Comparison of ENCODE assay signal across 20 mouse cellular contexts in the genomic region with DNA sequence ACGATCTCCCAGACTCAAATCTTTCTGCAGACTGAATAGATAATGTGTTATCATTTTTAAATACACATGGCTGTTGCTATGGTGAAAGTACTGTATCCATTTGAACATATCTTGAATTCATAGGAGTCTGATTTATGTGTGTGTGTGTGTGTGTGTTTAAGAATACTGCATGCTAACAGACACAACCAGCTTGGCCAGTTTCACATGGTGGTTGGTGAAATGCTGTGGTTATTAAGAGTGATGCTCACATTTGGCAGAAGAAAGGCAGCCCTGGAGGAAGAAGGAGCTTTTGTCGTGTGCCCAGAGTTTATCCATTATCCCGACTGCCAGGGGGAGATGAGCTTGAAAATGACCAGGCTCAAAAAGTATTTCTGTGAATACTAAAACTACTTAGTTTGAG. TPM values are rescaled to one million over a fixed set of nuclear protein-coding genes. Genes with fewer than 3 reads are reported as not detected.
DNase-seq lines count a peak whose midpoint lies in the region; ATAC-seq and TF ChIP-seq lines count a peak whose summit lies in the region.
"Had no signal": no experiment of that assay in that cellular context is flagged by ENCODE, and none has a peak within 500 bp of the region (broad histone marks: within the 10 kb centered on the region; RNA-seq: fewer than 3 reads in every experiment).

No protein-coding gene starts in this region.

- H3K4me1 ChIP-seq in midbrain, embryonic 11.5 days (ENCODE audit: control insufficient read depth, insufficient read depth, low read length), result no peaks in the 10 kb centered on the region
- no peaks in the 10 kb centered on the region for H3K4me1 ChIP-seq in midbrain, embryonic 15.5 days
- peaks cover 13% of the 10 kb centered on the region for H3K4me1 ChIP-seq in bone marrow, adult 2 months (ENCODE audit: control insufficient read depth, insufficient read depth, low read length)
- H3K4me1 ChIP-seq in kidney, embryonic 14.5 days (ENCODE audit: control insufficient read depth, insufficient read depth, low read length), result no peaks in the 10 kb centered on the region; the same call in 1 of the 2 replicates
- H3K4me1 ChIP-seq: embryonic facial prominence, embryonic 12.5 days had no signal

- no peaks in the 10 kb centered on the region for H3K27me3 ChIP-seq in midbrain, embryonic 11.5 days (ENCODE audit: control insufficient read depth, insufficient read depth, low read length)
- H3K27me3 ChIP-seq in midbrain, embryonic 15.5 days (replicated peaks), result no peaks in the 10 kb centered on the region
- H3K27me3 ChIP-seq in kidney, embryonic 14.5 days (ENCODE audit: control insufficient read depth, insufficient read depth, low read length), result no peaks in the 10 kb centered on the region
- H3K27me3 ChIP-seq: embryonic facial prominence, embryonic 12.5 days had no signal

- no peak for TF ChIP-seq POLR2A in bone marrow, adult 2 months (IDR thresholded peaks at IDR 0.05; ENCODE audit: borderline replicate concordance, control insufficient read depth, low read depth, low read length)

- no peak overlapping the region for H3K9ac ChIP-seq in midbrain, embryonic 11.5 days (ENCODE audit: low read length)
- H3K9ac ChIP-seq in midbrain, embryonic 15.5 days, result no peak overlapping the region
- H3K9ac ChIP-seq in kidney, embryonic 14.5 days (ENCODE audit: low read depth, low read length), result no peak overlapping the region
- H3K9ac ChIP-seq: embryonic facial prominence, embryonic 12.5 days had no signal

- no peak overlapping the region for H3K4me3 ChIP-seq in midbrain, embryonic 11.5 days (ENCODE audit: low read depth, low read length)
- H3K4me3 ChIP-seq in midbrain, embryonic 15.5 days, result no peak overlapping the region
- H3K4me3 ChIP-seq in bone marrow, adult 2 months (replicated peaks; ENCODE audit: control insufficient read depth, low read depth, low read length), result no peak overlapping the region
- H3K4me3 ChIP-seq in kidney, embryonic 14.5 days (ENCODE audit: low read length), result no peak overlapping the region
- H3K4me3 ChIP-seq: embryonic facial prominence, embryonic 10.5 days; embryonic facial prominence, embryonic 12.5 days had no signal

- peak; percentile 53 for DNase-seq in heart, adult 11 months
- DNase-seq in heart, postnatal 10 days, result no peak
- peak; percentile 60 for DNase-seq in midbrain, embryonic 11.5 days (ENCODE audit: low spot score, missing footprints)
- no peak for DNase-seq in layer of hippocampus, adult 8-10 months (ENCODE audit: low spot score in 2 of 2)
- DNase-seq: adrenal gland, adult 2 months; adrenal gland, postnatal 10 days; adrenal gland, postnatal 25 days; cerebellum, adult 11-12 months; cerebellum, adult 2 months; cerebellum, adult 9-10 months; cerebellum, postnatal 10 days; cerebellum, postnatal 25 days had no signal

- H3K9me3 ChIP-seq in midbrain, embryonic 11.5 days (ENCODE audit: control insufficient read depth, low read length), result no peaks in the 10 kb centered on the region
- H3K9me3 ChIP-seq in midbrain, embryonic 15.5 days, result no peaks in the 10 kb centered on the region
- H3K9me3 ChIP-seq in kidney, embryonic 14.5 days (ENCODE audit: control insufficient read depth, low read length), result no peaks in the 10 kb centered on the region
- H3K9me3 ChIP-seq: embryonic facial prominence, embryonic 10.5 days; embryonic facial prominence, embryonic 12.5 days had no signal

- H3K27ac ChIP-seq in midbrain, embryonic 11.5 days (ENCODE audit: low read depth, low read length), result no peak overlapping the region
- no peak overlapping the region for H3K27ac ChIP-seq in midbrain, embryonic 15.5 days
- H3K27ac ChIP-seq in bone marrow, adult 2 months (ENCODE audit: control insufficient read depth, insufficient read depth, low read depth, low read length, poor library complexity), result peak overlapping the region; percentile 75; the same call in 1 of the 2 replicates
- H3K27ac ChIP-seq in kidney, embryonic 14.5 days (ENCODE audit: low read depth, low read length), result no peak overlapping the region
- H3K27ac ChIP-seq: embryonic facial prominence, embryonic 10.5 days; embryonic facial prominence, embryonic 12.5 days had no signal

- H3K4me2 ChIP-seq in midbrain, embryonic 11.5 days, result no peak overlapping the region
- no peak overlapping the region for H3K4me2 ChIP-seq in midbrain, embryonic 15.5 days
- H3K4me2 ChIP-seq in kidney, embryonic 14.5 days (replicated peaks; ENCODE audit: low read depth, low read length), result no peak overlapping the region
- H3K4me2 ChIP-seq: embryonic facial prominence, embryonic 12.5 days had no signal

- no peak for TF ChIP-seq CTCF in bone marrow, adult 2 months (IDR thresholded peaks at IDR 0.05; ENCODE audit: control insufficient read depth, insufficient read depth, low read length)

- H3K36me3 ChIP-seq in midbrain, embryonic 11.5 days (ENCODE audit: control insufficient read depth, insufficient read depth, low read length), result no peaks in the 10 kb centered on the region
- H3K36me3 ChIP-seq in midbrain, embryonic 15.5 days (replicated peaks), result no peaks in the 10 kb centered on the region
- H3K36me3 ChIP-seq in kidney, embryonic 14.5 days (ENCODE audit: control insufficient read depth, insufficient read depth, low read length), result no peaks in the 10 kb centered on the region
- H3K36me3 ChIP-seq: embryonic facial prominence, embryonic 10.5 days; embryonic facial prominence, embryonic 12.5 days had no signal

- no peak for ATAC-seq in midbrain, embryonic 11.5 days (ENCODE audit: low FRiP score)
- ATAC-seq in midbrain, embryonic 15.5 days (replicated peaks), result no peak
- 0 out of 2 replicates have a peak, but pooled peaks have one; percentile 29 for ATAC-seq in granulocyte monocyte progenitor cell, adult 5-6 weeks (replicated peaks; ENCODE audit: poor library complexity, severe bottlenecking)
- ATAC-seq in kidney, embryonic 14.5 days (ENCODE audit: low FRiP score, low TSS enrichment), result no peak
- ATAC-seq: forebrain, embryonic 14.5 days; forebrain, embryonic 16.5 days had no signal

- intact Hi-C loops in heart, postnatal 10 days (cut with DNase I), result no loop called here

- WGBS in midbrain, embryonic 11.5 days, result 68% methylated on average over 3 of the region's 3 CpGs
- WGBS in midbrain, embryonic 15.5 days, result 75% methylated on average over 3 of the region's 3 CpGs
- 52% methylated on average over 3 of the region's 3 CpGs for WGBS in bone marrow, adult 2 months
- 80% methylated on average over 3 of the region's 3 CpGs for WGBS in kidney, embryonic 14.5 days

RNA-seq across cellular contexts. Expression of gene Cxcr4, which starts 15.3 kb away (rescaled TPM):
- total RNA-seq in heart, postnatal 10 days (2021), result 10 to 100 TPM; 13.2 to 20.6 TPM
- 22.6 and 25.6 TPM in 2 replicates for polyA plus RNA-seq in midbrain, embryonic 11.5 days (2014; fragmentation: Nextera tagmentation; extraction: Ambion mirVana)
- polyA plus RNA-seq in midbrain, embryonic 15.5 days (2015; fragmentation: Nextera tagmentation; extraction: Ambion mirVana), result 7.0 and 7.1 TPM in 2 replicates
- polyA plus RNA-seq in bone marrow, adult 2 months (2011; ENCODE audit: insufficient read depth, insufficient read length, low replicate concordance, missing spikeins), result 91.8 and 162 TPM in 2 replicates
- total RNA-seq in granulocyte monocyte progenitor cell, adult 5-6 weeks (2014; fragmentation: Nextera tagmentation), result 151 and 195 TPM in 2 replicates
- 178 and 196 TPM in 2 replicates for total RNA-seq in granulocyte monocyte progenitor cell, adult 5-6 weeks (2017)
- polyA plus RNA-seq in kidney, embryonic 14.5 days (2014; fragmentation: Nextera tagmentation; extraction: Ambion mirVana), result 10.7 and 13.8 TPM in 2 replicates
- total RNA-seq in layer of hippocampus, adult 8-10 months (2022), result 1 to 10 TPM; 2.8 to 6.0 (median 5.6) TPM

Comparison
In these comparisons a context has a peak if more than half of its experiments do, and no peak if none do; other contexts are left out.
1. DNase-seq: peak in heart, adult 11 months (single experiment) and midbrain, embryonic 11.5 days (single experiment); none in heart, postnatal 10 days (0 of 2) and layer of hippocampus, adult 8-10 months (0 of 2).